Mouse (Mus musculus) liver, adult 2 months (tissue): ENCODE results near the gene Ttll8.

Experiments
- CTCF ChIP-seq: fragments of 200-500 bp; IDR thresholded peaks from 2 replicates; pipeline ENCODE4 v1.5.1; 2011; ENCODE audit warnings: low read depth, low read length, control low read depth
- POLR2A ChIP-seq: fragments of 200-500 bp; IDR thresholded peaks from 2 replicates; pipeline ENCODE4 v1.6.1; 2011; ENCODE audit warnings: low read length, control low read depth; ENCODE audit not compliant: insufficient read depth; ENCODE audit errors: extremely low read depth

- peak; percentile 67 for TF ChIP-seq CTCF
- TF ChIP-seq POLR2A, result no peak
Observed at GRCm38 (mm10) chr15:88999124-88999523, 44.9 kb upstream of the Ttll8 start.
